Mouse (Mus musculus) cerebellum, postnatal 36 days (tissue): ENCODE measurements around the gene Txn1.

Experiments used
- DNase-seq, 2 experiments: peaks; one replicate each; pipeline ENCODE4 v3.0.0; 2021 to 2022; ENCODE audit warnings: mixed read lengths in 2 of 2

Gene Txn1

GRCm38 (mm10) chr4:57895140-57895539 is 61.1 kb downstream of the Txn1 start:
- no peak for DNase-seq
